Mouse (Mus musculus) megakaryocyte, embryonic 14.5 days (primary cell): ENCODE measurements around the gene Slc22a20.

Experiments
- FLI1 ChIP-seq: IDR thresholded peaks from 2 replicates; pipeline ENCODE4 v1.6.1; 2012; ENCODE audit warnings: low read length, inconsistent platforms, mixed read lengths
- GATA1 ChIP-seq: IDR thresholded peaks from 3 replicates; pipeline ENCODE4 v1.6.1; 2012; ENCODE audit warnings: mixed read lengths, low read length, inconsistent platforms, borderline replicate concordance

- no peak for TF ChIP-seq GATA1
- no peak for TF ChIP-seq FLI1
Observed at GRCm38 (mm10) chr19:6016532-6016931, 30.6 kb upstream of the Slc22a20 start.
